ENCODE assay signal across 23 mouse cellular contexts in genomic region chr12:29998895-29999294, GRCm38 (mm10).
A peak's percentile ranks its signal among the peaks of the same experiment; 100 is the strongest.
DNase-seq lines count a peak whose midpoint lies in the region; ATAC-seq and TF ChIP-seq lines count a peak whose summit lies in the region.
"Had no signal": no experiment of that assay in that cellular context is flagged by ENCODE, and none has a peak within 500 bp of the region (broad histone marks: within the 10 kb centered on the region; RNA-seq: fewer than 3 reads in every experiment).

No protein-coding gene starts in this region.

- CTCF ChIA-PET in Patski (lab: Charles Lee): no interaction called here

- no peak overlapping the region for H3K9ac ChIP-seq in limb, embryonic 13.5 days
- H3K9ac ChIP-seq in hindbrain, embryonic 12.5 days: no peak overlapping the region
- H3K9ac ChIP-seq: embryonic facial prominence, embryonic 13.5 days; embryonic facial prominence, embryonic 15.5 days; forebrain, embryonic 12.5 days; forebrain, postnatal 0 days had no signal

- ATAC-seq in limb, embryonic 13.5 days (ENCODE audit: low FRiP score, low read depth): no peak
- ATAC-seq in Patski: no peak
- no peak for ATAC-seq in hindbrain, embryonic 12.5 days (ENCODE audit: low FRiP score)
- ATAC-seq: forebrain, embryonic 14.5 days; forebrain, postnatal 0 days had no signal

- no peaks in the 10 kb centered on the region for H3K27me3 ChIP-seq in limb, embryonic 13.5 days
- H3K27me3 ChIP-seq in limb, embryonic 10.5 days (ENCODE audit: low read depth, poor library complexity, severe bottlenecking): no peaks in the 10 kb centered on the region
- H3K27me3 ChIP-seq in Patski: no peaks in the 10 kb centered on the region
- no peaks in the 10 kb centered on the region for H3K27me3 ChIP-seq in hindbrain, embryonic 12.5 days
- H3K27me3 ChIP-seq: embryonic facial prominence, embryonic 13.5 days; embryonic facial prominence, embryonic 15.5 days; forebrain, embryonic 12.5 days had no signal

- no peaks in the 10 kb centered on the region for H3K4me1 ChIP-seq in limb, embryonic 13.5 days
- H3K4me1 ChIP-seq in limb, embryonic 10.5 days: no peaks in the 10 kb centered on the region
- no peaks in the 10 kb centered on the region for H3K4me1 ChIP-seq in hindbrain, embryonic 12.5 days
- H3K4me1 ChIP-seq: embryonic facial prominence, embryonic 13.5 days; embryonic facial prominence, embryonic 15.5 days had no signal

- 82% methylated on average over 5 of the region's 5 CpGs for WGBS in limb, embryonic 13.5 days
- WGBS in limb, embryonic 10.5 days: 94% methylated on average over 5 of the region's 5 CpGs
- 92% methylated on average over 5 of the region's 5 CpGs for WGBS in hindbrain, embryonic 12.5 days

- POLR2A ChIA-PET in Patski (lab: Charles Lee): no interaction called here

- H3K4me3 ChIP-seq in limb, embryonic 13.5 days: no peak overlapping the region
- no peak overlapping the region for H3K4me3 ChIP-seq in limb, embryonic 10.5 days
- H3K4me3 ChIP-seq in hindbrain, embryonic 12.5 days: no peak overlapping the region
- H3K4me3 ChIP-seq: embryonic facial prominence, embryonic 13.5 days; embryonic facial prominence, embryonic 15.5 days; forebrain, embryonic 10.5 days; forebrain, embryonic 12.5 days had no signal

- peaks cover 98% of the 10 kb centered on the region for H3K36me3 ChIP-seq in limb, embryonic 13.5 days
- H3K36me3 ChIP-seq in limb, embryonic 10.5 days: peaks cover 100% of the 10 kb centered on the region
- peaks cover 97% of the 10 kb centered on the region for H3K36me3 ChIP-seq in hindbrain, embryonic 12.5 days

- no peak overlapping the region for H3K4me2 ChIP-seq in limb, embryonic 13.5 days (replicated peaks)
- no peak overlapping the region for H3K4me2 ChIP-seq in hindbrain, embryonic 12.5 days (replicated peaks)
- H3K4me2 ChIP-seq: embryonic facial prominence, embryonic 13.5 days; embryonic facial prominence, embryonic 15.5 days; forebrain, embryonic 12.5 days had no signal

- no peak for TF ChIP-seq CTCF in Patski (IDR thresholded peaks at IDR 0.05)

- H3K9me3 ChIP-seq in limb, embryonic 13.5 days: no peaks in the 10 kb centered on the region
- no peaks in the 10 kb centered on the region for H3K9me3 ChIP-seq in limb, embryonic 10.5 days (replicated peaks)
- H3K9me3 ChIP-seq in hindbrain, embryonic 12.5 days (replicated peaks): no peaks in the 10 kb centered on the region
- H3K9me3 ChIP-seq: embryonic facial prominence, embryonic 13.5 days; embryonic facial prominence, embryonic 15.5 days; forebrain, embryonic 10.5 days; forebrain, embryonic 12.5 days had no signal

- 0 out of 2 replicates have a peak overlapping the region, but pooled peaks have one; percentile 11 for H3K27ac ChIP-seq in limb, embryonic 13.5 days
- H3K27ac ChIP-seq in limb, embryonic 10.5 days: no peak overlapping the region
- H3K27ac ChIP-seq in hindbrain, embryonic 12.5 days: no peak overlapping the region
- H3K27ac ChIP-seq: embryonic facial prominence, embryonic 13.5 days; embryonic facial prominence, embryonic 15.5 days; forebrain, embryonic 10.5 days; forebrain, embryonic 12.5 days had no signal

- DNase-seq in limb, embryonic 10.5 days (ENCODE audit: low spot score): no peak
- DNase-seq in 3T3-L1 (ENCODE audit: low read depth, low spot score) (peak; percentile 65), Patski (ENCODE audit: low read depth, low spot score) (peak; percentile 44)
- peak; percentile 46 for DNase-seq in fibroblast of lung, adult 2 months (ENCODE audit: low read depth)
- no peak for DNase-seq in kidney, adult 11 months
- DNase-seq: adrenal gland, adult 2 months; adrenal gland, postnatal 10 days; adrenal gland, postnatal 25 days; cerebellum, adult 11 months; cerebellum, adult 18-20 months; cerebellum, adult 8-10 months; cerebellum, adult 9-11 months; cerebellum, postnatal 14 days; cerebellum, postnatal 36 days; embryo, embryonic 11 days; forebrain, postnatal 0 days had no signal

- in situ Hi-C loops in Patski (cut with MboI; ENCODE audit: low pct_unique_long_range_greater_than_20kb): no loop called here

Comparison
In these comparisons a context has a peak if more than half of its experiments do, and no peak if none do; other contexts are left out.
1. DNase-seq: peak in 3T3-L1 (single experiment), Patski (single experiment) and fibroblast of lung, adult 2 months (single experiment); none in limb, embryonic 10.5 days (single experiment) and kidney, adult 11 months (single experiment).